Mouse (Mus musculus) MEL (cell line): ENCODE results near the gene 6030445D17Rik. TPM values are rescaled to one million over a fixed set of nuclear protein-coding genes. Genes with fewer than 3 reads are reported as not detected.

ENCODE experiments used
- DNase-seq: peaks from one replicate; pipeline ENCODE4 v3.0.0; 2011; ENCODE audit warnings: low read depth, low spot score
- H3K27ac ChIP-seq: 2 replicates; pipeline ENCODE4 v1.5.1; 2012; ENCODE audit warnings: low read depth, mild to moderate bottlenecking, control low read depth, low read length, moderate library complexity; ENCODE audit not compliant: control insufficient read depth
- H3K27me3 ChIP-seq, 2 experiments: fragments of 150-350 bp in 1 of 2; sonication (generic) in 1 of 2; 2 replicates each; pipeline ENCODE4 v1.6.1; 2012; ENCODE audit warnings: low read length in 2 of 2, mild to moderate bottlenecking in 2 of 2, improper control_type of control experiment in 1 of 2, moderate library complexity in 1 of 2; ENCODE audit not compliant: insufficient read depth in 2 of 2, control insufficient read depth in 1 of 2
- H3K36me3 ChIP-seq, 2 experiments: 2 replicates each; pipeline ENCODE4 v1.6.1; 2012 to 2014; ENCODE audit warnings: low read length in 2 of 2, improper control_type of control experiment in 1 of 2, inconsistent platforms in 1 of 2, mild to moderate bottlenecking in 1 of 2; ENCODE audit not compliant: insufficient read depth in 2 of 2, control insufficient read depth in 1 of 2
- H3K4me1 ChIP-seq, 2 experiments: fragments of 150-350 bp in 1 of 2; sonication (generic) in 1 of 2; 2 replicates each; pipeline ENCODE4 v1.6.1; 2012; ENCODE audit warnings: low read length in 2 of 2, improper control_type of control experiment in 1 of 2, mild to moderate bottlenecking in 1 of 2; ENCODE audit not compliant: insufficient read depth in 2 of 2, control insufficient read depth in 1 of 2
- H3K4me3 ChIP-seq, 2 experiments: fragments of 150-350 bp in 1 of 2; sonication (generic) in 1 of 2; 2 replicates each; pipeline ENCODE4 v1.5.1; 2012; ENCODE audit warnings: low read depth in 2 of 2, low read length in 2 of 2, mild to moderate bottlenecking in 2 of 2, moderate library complexity in 2 of 2, control low read depth in 1 of 2, improper control_type of control experiment in 1 of 2; ENCODE audit not compliant: control insufficient read depth in 1 of 2, insufficient read depth in 1 of 2
- H3K79me2 ChIP-seq: 2 replicates; pipeline ENCODE4 v1.6.1; 2012; ENCODE audit warnings: mild to moderate bottlenecking, low read length, moderate library complexity; ENCODE audit not compliant: control insufficient read depth, poor library complexity, insufficient read depth
- H3K9ac ChIP-seq: 2 replicates; pipeline ENCODE4 v1.6.1; 2012; ENCODE audit warnings: low read depth, mild to moderate bottlenecking, control low read depth, low read length, moderate library complexity; ENCODE audit not compliant: control insufficient read depth, poor library complexity, severe bottlenecking
- H3K9me3 ChIP-seq: fragments of 150-350 bp; sonication (generic); replicated peaks from 2 replicates; pipeline ENCODE4 v1.6.1; 2012; ENCODE audit warnings: mild to moderate bottlenecking, low read length, improper control_type of control experiment, moderate library complexity; ENCODE audit not compliant: insufficient read depth
- BHLHE40 ChIP-seq: IDR thresholded peaks from 2 replicates; pipeline ENCODE4 v1.6.1; 2012; ENCODE audit warnings: low read depth, mild to moderate bottlenecking, inconsistent platforms, low read length, improper control_type of control experiment, borderline replicate concordance
- E2F4 ChIP-seq: IDR thresholded peaks from 2 replicates; pipeline ENCODE4 v1.6.1; 2011; ENCODE audit warnings: low read depth, low read length, improper control_type of control experiment, borderline replicate concordance
- ELF1 ChIP-seq: IDR thresholded peaks from 2 replicates; pipeline ENCODE4 v1.6.1; 2014; ENCODE audit warnings: low read depth, mild to moderate bottlenecking, inconsistent platforms, low read length, improper control_type of control experiment, moderate library complexity
- EP300 ChIP-seq, 2 experiments: IDR thresholded peaks; 2 replicates each; pipeline ENCODE4 v1.6.1; 2011; ENCODE audit warnings: improper control_type of control experiment in 2 of 2, low read length in 2 of 2, low read depth in 1 of 2, mild to moderate bottlenecking in 1 of 2
- ETS1 ChIP-seq: IDR thresholded peaks from 2 replicates; pipeline ENCODE4 v1.6.1; 2012; ENCODE audit warnings: low read depth, mild to moderate bottlenecking, inconsistent platforms, low read length, improper control_type of control experiment, moderate library complexity
- GATA1 ChIP-seq: IDR thresholded peaks from 2 replicates; pipeline ENCODE4 v1.6.1; 2011; ENCODE audit warnings: low read depth, low read length, improper control_type of control experiment
- MAZ ChIP-seq: IDR thresholded peaks from 2 replicates; pipeline ENCODE4 v1.6.1; 2012; ENCODE audit warnings: low read depth, mild to moderate bottlenecking, inconsistent platforms, low read length, improper control_type of control experiment
- MEF2A ChIP-seq: IDR thresholded peaks from 2 replicates; pipeline ENCODE4 v1.6.1; 2014; ENCODE audit warnings: low read depth, mild to moderate bottlenecking, inconsistent platforms, low read length, improper control_type of control experiment; ENCODE audit not compliant: poor library complexity, insufficient replicate concordance, severe bottlenecking; ENCODE audit errors: extremely low read depth
- NELFE ChIP-seq: IDR thresholded peaks from 2 replicates; pipeline ENCODE4 v1.6.1; 2011; ENCODE audit warnings: low read depth, low read length, improper control_type of control experiment
- NRF1 ChIP-seq: IDR thresholded peaks from 2 replicates; pipeline ENCODE4 v1.6.1; 2014; ENCODE audit warnings: low read depth, mild to moderate bottlenecking, inconsistent platforms, low read length, improper control_type of control experiment, moderate library complexity; ENCODE audit not compliant: poor library complexity, insufficient read depth, severe bottlenecking
- POLR2A ChIP-seq, 2 experiments: IDR thresholded peaks; 2 replicates each; pipeline ENCODE4 v1.6.1; 2011 to 2012; ENCODE audit warnings: low read length in 2 of 2, mild to moderate bottlenecking in 2 of 2, control low read depth in 1 of 2, improper control_type of control experiment in 1 of 2, low read depth in 1 of 2, moderate library complexity in 1 of 2; ENCODE audit not compliant: control insufficient read depth in 1 of 2, insufficient read depth in 1 of 2, poor library complexity in 1 of 2
- POLR2AphosphoS2 ChIP-seq: IDR thresholded peaks from 2 replicates; pipeline ENCODE4 v1.6.1; 2011; ENCODE audit warnings: low read length, improper control_type of control experiment
- POLR2AphosphoS5 ChIP-seq: IDR thresholded peaks from 2 replicates; pipeline ENCODE4 v1.6.1; 2012; ENCODE audit warnings: low read depth, borderline replicate concordance, mild to moderate bottlenecking, inconsistent platforms, low read length, moderate library complexity, mixed read lengths
- RCOR1 ChIP-seq: IDR thresholded peaks from 2 replicates; pipeline ENCODE4 v1.6.1; 2012; ENCODE audit warnings: low read depth, mild to moderate bottlenecking, inconsistent platforms, low read length, improper control_type of control experiment
- SMC3 ChIP-seq: IDR thresholded peaks from 2 replicates; pipeline ENCODE4 v1.6.1; 2011; ENCODE audit warnings: low read depth, low read length, improper control_type of control experiment
- USF1 ChIP-seq: IDR thresholded peaks from 2 replicates; pipeline ENCODE4 v1.6.1; 2014; ENCODE audit warnings: low read depth, mild to moderate bottlenecking, inconsistent platforms, low read length, improper control_type of control experiment, moderate library complexity
- ZC3H11A ChIP-seq: IDR thresholded peaks from 2 replicates; pipeline ENCODE4 v1.6.1; 2012; ENCODE audit warnings: low read depth, mild to moderate bottlenecking, inconsistent platforms, low read length, improper control_type of control experiment
- polyA plus RNA-seq, 2 experiments: library from polyadenylated mRNA; stranded (reverse) in 1 of 2; unstranded in 1 of 2; fragments of >175 nt in 1 of 2; fragments of >200 nt in 1 of 2; gene quantifications; 2 replicates each; pipeline versions ENCODE4 v1.2.1 to v1.2.4; 2012; ENCODE audit warnings: low replicate concordance in 2 of 2, low read depth in 1 of 2; ENCODE audit not compliant: insufficient read length in 2 of 2, insufficient read depth in 1 of 2, missing spikeins in 1 of 2
- total RNA-seq: library from RNA; depleted of rRNA; stranded (reverse); fragments of 300-350 nt; gene quantifications from 2 replicates; pipeline ENCODE4 v1.2.3, GENCODE M21; 2012

6030445D17Rik gene
- total and polyA plus RNA-seq, 3 experiments = 0.46 to 0.77 TPM; not detected in 1

- no peak for DNase-seq
- TF ChIP-seq ELF1 (no peak), MEF2A (no peak), POLR2A (IDR thresholded peaks at IDR 0.05; ENCODE audit: control insufficient read depth in 1 of 2, insufficient read depth in 1 of 2, low read depth in 1 of 2, low read length in 2 of 2, poor library complexity in 1 of 2) (no peak), POLR2AphosphoS2 (no peak), E2F4 (no peak), EP300 (IDR thresholded peaks at IDR 0.05; ENCODE audit: low read depth in 1 of 2, low read length in 2 of 2) (no peak)
- Histone ChIP-seq H3K4me3 (no peak overlapping the region), H3K36me3 (peaks cover 0 to 6% of the 10 kb centered on the region in 2 experiments; a peak in 2 of 4 replicates), H3K79me2 (peaks cover 7% of the 10 kb centered on the region; the same call in 1 of the 2 replicates), H3K27ac (no peak overlapping the region), H3K4me1 (peaks cover 0 to 14% of the 10 kb centered on the region in 2 experiments; a peak in 3 of 4 replicates), H3K27me3 (no peaks in the 10 kb centered on the region), H3K9me3 (no peaks in the 10 kb centered on the region), H3K9ac (no peak overlapping the region)
Observed at GRCm38 (mm10) chr4:136458276-136458675, 3.8 kb upstream of the 6030445D17Rik start.

- no peak for DNase-seq
- Histone ChIP-seq H3K79me2 (peaks cover 7% of the 10 kb centered on the region; the same call in 1 of the 2 replicates), H3K4me1 (peaks cover 0 to 18% of the 10 kb centered on the region in 2 experiments; a peak in 3 of 4 replicates), H3K27ac (no peak overlapping the region), H3K36me3 (peaks cover 0 to 7% of the 10 kb centered on the region in 2 experiments; a peak in 2 of 4 replicates), H3K9ac (no peak overlapping the region), H3K27me3 (no peaks in the 10 kb centered on the region)
- TF ChIP-seq SMC3 (no peak), ZC3H11A (no peak), USF1 (no peak), ETS1 (no peak), E2F4 (no peak), NELFE (no peak), GATA1 (no peak), ELF1 (no peak), MAZ (no peak), RCOR1 (no peak), POLR2AphosphoS5 (no peak), BHLHE40 (no peak), NRF1 (no peak)
- TF ChIP-seq, all 39 proteins: peak for 0
- no peak overlapping the region for H3K4me3 ChIP-seq
- H3K9me3 ChIP-seq = no peaks in the 10 kb centered on the region
Observed at GRCm38 (mm10) chr4:136459210-136459609, 2.8 kb upstream of the 6030445D17Rik start.
